Mouse (Mus musculus) heart, postnatal 25 days (tissue): ENCODE results near the gene Ankrd26. TPM values are rescaled to one million over a fixed set of nuclear protein-coding genes. Genes with fewer than 3 reads are reported as not detected.

Experiments
- DNase-seq: peaks from one replicate; pipeline ENCODE4 v3.0.0; 2022; ENCODE audit warnings: low spot score
- intact Hi-C: fragments of 180-260 bp; cut with DNase I; formaldehyde crosslinking; loops from one replicate; pipeline ENCODE4 v1.15.1; 2025
- total RNA-seq, 2 experiments: library from RNA; stranded (reverse); gene quantifications; 2 replicates each; pipeline ENCODE4 v1.2.3; 2021

The Ankrd26 gene
- total RNA-seq, 2 experiments from 2014 or later: 1.9 to 2.0 TPM

DNA sequence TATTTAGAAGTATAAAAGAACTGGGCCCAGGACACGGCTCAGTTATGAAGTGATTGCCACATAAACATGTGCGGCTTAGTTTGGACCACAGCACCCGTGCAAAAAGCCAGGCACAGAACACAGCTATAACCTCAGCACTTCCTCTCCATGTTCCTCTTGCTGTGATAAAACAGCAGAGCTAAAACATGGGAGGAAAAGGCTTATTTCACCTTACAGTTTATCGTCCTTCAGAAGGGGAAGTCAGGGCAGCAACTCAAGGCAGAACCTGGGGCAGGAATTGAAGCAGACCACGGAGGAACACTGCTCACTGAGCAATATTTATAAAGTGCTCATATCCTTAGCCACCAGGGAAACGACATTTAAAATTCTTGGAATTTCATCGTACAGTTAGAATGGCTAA is 63.0 kb downstream of the Ankrd26 start:
- intact Hi-C loops: no loop called here

DNA sequence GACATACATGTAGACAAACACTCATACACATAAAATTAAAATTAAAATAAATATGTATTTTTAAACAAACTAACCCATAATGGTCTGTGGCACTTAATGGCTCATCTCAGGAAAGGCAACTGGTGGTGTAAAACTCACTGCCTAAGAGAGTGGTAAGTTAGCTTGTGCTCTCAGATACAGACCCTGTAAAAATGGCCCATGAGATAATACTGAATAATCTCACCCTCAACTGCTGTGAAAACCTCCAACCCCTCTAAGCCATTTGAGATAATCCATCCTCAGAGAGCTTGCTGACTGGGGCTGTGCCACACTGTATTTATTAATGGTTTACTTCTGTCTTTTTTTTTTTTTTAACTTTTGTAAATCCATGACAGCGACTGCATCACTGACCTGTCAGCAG is 79.9 kb downstream of the Ankrd26 start:
- intact Hi-C loops: no loop called here
- DNase-seq: no peak

More for the DNA sequence above, 63.0 kb downstream of the Ankrd26 start:
- no peak for DNase-seq

DNA sequence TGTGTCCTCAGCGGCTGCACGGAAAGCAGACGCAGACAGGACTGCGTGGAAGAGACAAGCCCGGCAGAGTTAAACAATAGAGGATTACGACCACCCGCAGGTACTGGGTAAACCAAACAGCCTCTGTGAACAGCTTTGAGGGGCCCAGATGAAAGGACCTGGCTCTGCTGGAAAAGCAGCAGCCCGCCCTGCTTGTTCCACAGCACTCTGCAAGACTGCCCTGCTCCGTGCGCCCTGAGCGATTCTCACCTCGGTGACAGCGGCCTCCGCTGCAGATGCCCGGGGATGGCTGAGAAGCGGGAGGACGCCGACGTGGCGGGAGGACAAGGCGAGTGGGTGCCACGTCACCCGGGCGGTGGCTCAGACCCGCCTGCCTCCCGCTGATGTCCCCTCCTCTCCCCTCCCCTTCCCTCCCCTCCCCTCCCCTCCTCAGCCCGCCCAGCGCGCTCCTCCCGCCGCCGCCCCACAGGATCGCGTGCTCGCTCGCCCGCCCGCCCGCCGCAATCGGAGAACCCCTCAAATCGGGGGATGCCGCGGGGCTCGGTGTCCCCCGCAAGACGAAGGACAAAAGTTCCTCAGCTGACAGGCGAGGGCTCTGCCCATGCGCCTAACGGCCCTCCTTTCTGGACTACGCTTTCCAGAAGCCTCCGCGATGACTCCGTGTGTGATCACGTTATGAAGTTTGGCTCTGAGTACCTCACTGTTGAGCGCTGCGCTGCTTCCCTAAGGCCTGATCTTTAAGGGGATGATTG is 82.9 kb downstream of the Ankrd26 start, which contains the start of gene Zfp9:
Gene Zfp9 (minus strand): TSS at position 364 of the 752 bp plus-strand sequence.
- intact Hi-C loops: no loop called here
- DNase-seq: peak; percentile 74

DNA sequence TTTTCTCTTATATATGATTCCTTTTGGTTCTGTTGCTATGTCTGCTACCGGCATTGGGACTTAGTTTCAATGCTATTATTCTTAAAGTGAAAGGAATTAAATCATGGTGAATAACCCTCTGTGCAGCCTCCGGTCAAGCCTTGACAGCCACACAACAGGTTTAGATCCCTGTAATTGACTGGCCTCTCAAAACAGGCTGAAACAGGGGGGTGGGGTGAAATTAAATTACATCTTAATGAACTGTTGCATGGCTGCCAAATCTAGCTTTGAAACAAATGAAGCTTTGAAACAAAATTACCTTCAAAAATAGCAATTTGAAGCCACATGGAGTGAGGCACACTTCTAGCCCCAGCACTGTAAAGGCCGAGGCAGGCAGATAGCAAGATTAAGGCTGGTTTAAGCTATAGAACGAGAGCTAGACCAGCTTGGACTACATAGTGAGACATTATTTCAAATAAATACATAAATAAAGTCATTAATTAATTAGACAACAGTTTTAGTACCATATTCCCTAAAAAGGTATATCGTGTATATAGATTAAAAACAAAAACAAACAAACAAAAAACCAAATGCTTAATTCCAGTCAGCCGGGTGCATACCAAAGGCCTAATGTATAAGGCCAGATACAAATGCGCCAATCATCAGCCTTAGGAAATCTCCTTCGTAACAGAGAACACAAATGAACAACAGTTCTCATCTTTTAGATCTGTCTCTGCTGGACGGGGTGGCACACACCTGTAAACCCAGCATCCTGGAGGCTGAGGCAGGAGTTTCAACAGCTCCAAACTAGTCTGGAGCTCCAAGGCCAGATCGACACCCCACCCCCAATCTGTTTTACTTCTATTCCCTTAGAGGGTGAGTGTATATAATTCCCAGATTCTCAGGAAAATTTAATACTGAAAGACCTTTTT is 83.9 kb downstream of the Ankrd26 start:
- DNase-seq: no peak
- intact Hi-C loops: no loop called here

DNA sequence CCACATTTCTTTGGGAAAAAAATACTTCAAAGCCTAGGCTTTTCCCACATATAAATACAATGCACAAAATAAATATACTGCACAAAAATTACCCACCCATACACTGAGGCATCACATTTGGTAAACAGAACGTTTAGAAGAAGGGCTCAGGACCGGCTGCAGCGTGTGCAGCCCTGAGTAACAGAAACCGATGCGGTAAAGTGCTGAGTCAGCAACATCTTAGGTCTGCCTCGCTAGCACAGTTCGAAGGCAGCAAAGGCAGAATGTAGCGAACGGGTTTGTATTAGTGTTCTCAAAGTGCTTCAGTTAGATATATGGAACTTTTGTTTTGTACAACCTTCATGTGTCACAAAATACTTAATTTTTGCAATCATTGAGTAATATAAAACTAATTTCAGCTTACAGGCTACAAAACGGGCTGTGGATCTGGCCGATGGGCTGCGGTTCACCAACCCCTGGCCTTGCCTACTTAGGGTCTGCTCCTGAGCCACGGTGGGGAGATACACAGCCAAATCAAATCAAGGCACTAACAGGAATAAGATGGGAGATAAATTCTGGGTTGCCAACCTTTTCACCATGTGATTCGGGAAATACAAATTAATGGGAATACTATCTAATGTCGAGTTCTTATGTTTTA is 99.8 kb downstream of the Ankrd26 start:
- no peak for DNase-seq
- intact Hi-C loops: no loop called here

DNA sequence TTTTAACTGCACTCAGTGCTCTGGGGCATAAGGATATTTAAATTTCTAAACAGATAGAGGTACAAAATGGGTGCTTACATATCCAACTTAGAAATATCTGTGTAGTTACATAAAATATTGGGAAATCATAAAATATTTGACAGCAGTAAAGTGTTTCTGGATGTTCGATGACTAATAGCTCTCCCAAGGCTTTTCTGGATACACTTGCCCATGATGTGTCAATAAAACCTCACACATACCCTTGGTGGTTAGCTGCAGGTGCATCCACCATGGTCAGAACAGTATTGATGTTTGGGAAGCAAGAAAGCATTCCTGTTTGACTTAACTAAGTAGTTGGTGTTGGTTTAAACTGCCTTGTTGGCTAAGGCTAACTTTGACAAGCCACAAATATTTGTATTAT is 104.3 kb downstream of the Ankrd26 start:
- no peak for DNase-seq
- intact Hi-C loops: no loop called here

DNA sequence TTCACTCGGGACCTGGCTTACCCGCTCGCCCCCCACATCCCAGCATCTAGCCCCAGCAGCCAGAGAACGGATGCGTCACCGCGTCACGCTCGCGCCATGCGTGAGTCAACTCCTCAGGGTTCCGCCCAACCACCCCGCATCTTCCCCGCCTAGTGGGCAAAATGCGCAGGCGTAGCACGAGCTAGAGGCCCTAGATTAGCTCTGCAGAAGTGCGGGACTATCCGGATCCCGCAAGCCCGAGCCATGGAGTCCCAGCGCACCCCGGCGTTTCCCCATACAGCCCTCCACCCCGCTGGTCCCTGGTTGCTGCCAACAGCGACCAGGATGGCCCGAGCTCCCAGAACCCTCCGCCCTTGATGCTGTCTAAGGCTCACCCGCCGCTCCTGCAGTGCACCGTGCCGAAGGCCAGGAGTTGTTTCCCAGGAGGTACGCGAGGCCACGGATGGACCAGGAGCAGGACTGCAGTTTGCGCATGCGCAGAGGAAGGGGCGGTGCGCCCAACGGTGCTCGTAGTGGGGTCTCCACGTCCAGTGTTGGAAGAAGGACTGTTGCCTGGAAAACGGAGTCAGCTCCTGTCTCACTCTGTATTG is 106.9 kb downstream of the Ankrd26 start, which contains the start of gene Zfp248:
Gene Zfp248 (minus strand): TSS at position 487 of the 590 bp plus-strand sequence.
- DNase-seq: peak; percentile 69
- intact Hi-C loops: no loop called here

DNA sequence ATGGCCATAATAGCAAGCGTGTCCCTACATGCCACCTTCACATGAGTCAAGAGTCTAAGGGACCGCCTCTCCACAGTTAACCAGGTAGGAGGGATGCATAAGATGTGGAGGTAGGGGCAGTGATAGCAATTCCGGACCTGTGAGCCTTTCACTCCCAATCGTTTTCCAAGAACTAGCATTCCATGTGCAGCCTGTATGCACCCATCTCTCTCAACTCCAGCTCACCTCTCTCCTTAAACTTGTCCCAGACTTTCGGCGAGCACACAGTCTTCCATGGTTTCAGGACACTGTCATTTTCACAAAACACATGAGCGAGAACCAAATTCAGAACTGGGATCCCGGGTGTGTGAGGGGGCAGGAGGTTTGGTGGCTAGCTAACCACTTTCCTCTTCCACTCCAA is 107.6 kb downstream of the Ankrd26 start:
- intact Hi-C loops: no loop called here
- DNase-seq: no peak

Other genes starting within 250 kb of the Ankrd26 start
- gene Bms1, start 142.8 kb downstream of the Ankrd26 start, total RNA-seq: 10 to 100 TPM; 22.0 to 24.7 TPM
- gene Zfp248, start 106.7 kb downstream of the Ankrd26 start, total RNA-seq: 1 to 10 TPM; 2.1 to 2.5 TPM
- 1 to 10 TPM; 5.1 to 5.2 TPM for gene Zfp9, start 82.9 kb downstream of the Ankrd26 start, total RNA-seq